Mouse (Mus musculus) lung, embryonic 15.5 days (tissue): Measurements from ENCODE around the gene Ptprb. TPM values are rescaled to one million over a fixed set of nuclear protein-coding genes. Genes with fewer than 3 reads are reported as not detected.

Experiments
- ATAC-seq: fragments of 200-750 bp; cut with Nextera tagmentation; 2 replicates; pipeline ENCODE4 v1.8.0; 2017; ENCODE audit warnings: moderate number of reproducible peaks, borderline replicate concordance; ENCODE audit not compliant: low FRiP score, low TSS enrichment; ENCODE audit errors: extremely low read depth
- H3K27ac ChIP-seq: fragments of 300-500 bp; sonication (generic); 2 replicates; pipeline ENCODE4 v1.5.1; 2015; ENCODE audit warnings: moderate library complexity, mild to moderate bottlenecking, inconsistent platforms
- H3K27me3 ChIP-seq: fragments of 300-500 bp; sonication (generic); 2 replicates; pipeline ENCODE4 v1.6.1; 2015; ENCODE audit warnings: inconsistent platforms
- H3K36me3 ChIP-seq: fragments of 300-500 bp; sonication (generic); 2 replicates; pipeline ENCODE4 v1.6.1; 2015; ENCODE audit warnings: inconsistent platforms
- H3K4me1 ChIP-seq: fragments of 300-500 bp; sonication (generic); 2 replicates; pipeline ENCODE4 v1.6.1; 2015; ENCODE audit warnings: inconsistent platforms
- H3K4me2 ChIP-seq: fragments of 300-500 bp; sonication (generic); 2 replicates; pipeline ENCODE4 v1.6.1; 2015; ENCODE audit warnings: inconsistent platforms, mild to moderate bottlenecking, moderate library complexity
- H3K4me3 ChIP-seq: fragments of 300-500 bp; sonication (generic); 2 replicates; pipeline ENCODE4 v1.5.1; 2015; ENCODE audit warnings: mild to moderate bottlenecking, inconsistent platforms
- H3K9ac ChIP-seq: fragments of 300-500 bp; sonication (generic); 2 replicates; pipeline ENCODE4 v1.6.1; 2015; ENCODE audit warnings: inconsistent platforms
- H3K9me3 ChIP-seq: fragments of 300-500 bp; sonication (generic); 2 replicates; pipeline ENCODE4 v1.6.1; 2016; ENCODE audit warnings: inconsistent platforms
- WGBS: fragments of 180-500 bp; shearing (Covaris S2); methylation state at CpG from one replicate; pipeline ENCODE4 v1.1.7; 2015; 5-methylcytosine and 5-hydroxymethylcytosine counted together
- polyA plus RNA-seq: library from polyadenylated mRNA; unstranded; fragments of >200 nt; fragmentation: Nextera tagmentation; extraction: Ambion mirVana; gene quantifications from 2 replicates; pipeline ENCODE4 v1.2.1, GENCODE M21; 2015

The Ptprb gene
- polyA plus RNA-seq, 1 experiment from 2014 or later: 14.3 TPM

GRCm38 (mm10) chr10:116386391-116386885 lies 111.1 kb downstream of the Ptprb start:
- Histone ChIP-seq H3K4me3 (no peak overlapping the region), H3K9ac (no peak overlapping the region), H3K27ac (no peak overlapping the region), H3K36me3 (no peaks in the 10 kb centered on the region), H3K9me3 (no peaks in the 10 kb centered on the region), H3K27me3 (no peaks in the 10 kb centered on the region), H3K4me2 (no peak overlapping the region), H3K4me1 (peaks cover 9% of the 10 kb centered on the region)
- WGBS: 13% methylated on average over 7 of the region's 7 CpGs
- ATAC-seq: no peak

DNA sequence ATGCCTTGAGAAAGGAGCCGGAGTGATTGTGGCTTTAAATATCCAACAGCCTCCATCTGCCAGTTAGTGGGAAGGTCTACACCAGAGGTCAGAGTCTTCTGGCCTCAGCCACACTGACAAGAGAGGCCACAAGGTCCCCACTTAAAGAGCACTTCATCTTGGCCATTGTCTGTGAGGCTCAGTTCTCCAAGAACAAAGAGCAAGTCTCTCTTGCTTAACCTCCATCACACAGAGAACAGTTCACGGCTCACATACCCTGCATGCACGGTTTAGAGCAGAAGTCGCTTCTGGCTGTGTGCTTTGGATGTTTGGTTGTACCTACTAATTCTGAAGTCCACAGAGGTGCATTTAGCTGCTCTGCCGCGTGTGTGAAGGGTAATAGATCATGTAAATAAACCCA lies 113.5 kb downstream of the Ptprb start:
- no peaks in the 10 kb centered on the region for H3K9me3 ChIP-seq
- no peak overlapping the region for H3K27ac ChIP-seq
- ATAC-seq: no peak
- no peak overlapping the region for H3K4me3 ChIP-seq
- WGBS: 50% methylated on average over 6 of the region's 6 CpGs
- peaks cover 11% of the 10 kb centered on the region for H3K4me1 ChIP-seq
- no peak overlapping the region for H3K4me2 ChIP-seq
- H3K36me3 ChIP-seq: no peaks in the 10 kb centered on the region
- no peak overlapping the region for H3K9ac ChIP-seq
- H3K27me3 ChIP-seq: no peaks in the 10 kb centered on the region

DNA sequence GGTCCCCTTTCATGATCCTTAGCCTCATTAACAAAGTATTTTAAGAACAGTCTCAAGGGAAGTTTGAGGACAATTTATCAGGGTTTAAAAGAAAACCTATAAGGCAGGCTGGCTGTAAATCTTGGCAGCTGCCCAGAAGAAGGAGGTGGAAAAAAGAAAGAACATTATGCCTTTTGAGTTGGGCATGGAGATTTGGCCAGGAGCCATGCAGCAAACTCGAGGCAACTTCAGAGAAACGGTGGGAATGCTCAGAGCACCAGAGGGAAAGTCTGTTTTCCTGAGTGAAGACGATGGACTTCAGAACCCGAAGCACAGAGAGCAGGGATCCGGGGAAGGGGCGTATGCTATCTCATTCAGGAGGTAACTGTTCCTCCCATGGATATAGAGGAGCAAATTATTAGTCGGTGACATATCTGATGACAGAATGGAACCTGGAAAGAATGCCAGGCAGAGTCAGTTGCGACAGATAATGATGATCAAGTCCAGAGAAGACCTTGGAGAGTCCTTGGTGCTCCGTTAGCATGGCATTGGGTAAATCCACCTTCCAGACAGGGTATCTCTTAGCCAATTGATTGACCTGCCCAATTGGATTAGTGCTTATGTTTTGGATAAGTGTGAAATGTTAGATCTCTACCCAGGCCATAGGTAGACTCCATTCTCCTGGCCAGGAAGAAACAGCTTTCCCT lies 118.6 kb downstream of the Ptprb start:
- Histone ChIP-seq H3K4me1 (peaks cover 15% of the 10 kb centered on the region), H3K36me3 (no peaks in the 10 kb centered on the region), H3K9me3 (no peaks in the 10 kb centered on the region), H3K9ac (no peak overlapping the region), H3K27me3 (no peaks in the 10 kb centered on the region), H3K4me3 (no peak overlapping the region), H3K4me2 (no peak overlapping the region), H3K27ac (no peak overlapping the region)
- ATAC-seq: no peak
- 57% methylated on average over 9 of the region's 9 CpGs for whole genome bisulfite sequencing

- H3K4me2 ChIP-seq: no peak overlapping the region
Measured at GRCm38 (mm10) chr10:116394585-116394984, 119.3 kb downstream of the Ptprb start.

DNA sequence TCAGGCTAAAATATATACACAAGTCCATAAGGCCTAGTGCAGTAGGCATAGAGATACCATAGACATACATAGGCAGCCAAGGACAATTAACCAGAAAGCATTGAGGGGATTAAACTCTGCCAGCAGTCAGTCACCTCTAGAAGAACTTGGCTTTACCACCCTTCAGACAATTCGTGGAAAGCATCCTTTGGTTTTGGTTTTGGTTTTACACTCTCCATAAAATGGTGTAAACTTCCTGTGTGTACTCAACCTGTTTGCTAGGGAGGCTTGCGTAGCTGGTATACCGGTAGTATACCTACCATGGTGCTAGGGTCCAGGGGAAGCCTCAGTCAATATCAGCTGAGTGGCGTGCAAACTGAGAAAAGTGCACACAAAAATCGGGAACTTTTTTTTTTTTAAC lies 121.0 kb downstream of the Ptprb start:
- Histone ChIP-seq H3K4me1 (peaks cover 15% of the 10 kb centered on the region), H3K4me2 (no peak overlapping the region), H3K27me3 (no peaks in the 10 kb centered on the region), H3K9me3 (no peaks in the 10 kb centered on the region), H3K27ac (no peak overlapping the region), H3K9ac (no peak overlapping the region), H3K36me3 (no peaks in the 10 kb centered on the region), H3K4me3 (no peak overlapping the region)
- WGBS: 73% methylated on average over 5 of the region's 5 CpGs
- ATAC-seq: no peak

More at GRCm38 (mm10) chr10:116394585-116394984, 119.3 kb downstream of the Ptprb start:
- H3K27ac ChIP-seq: no peak overlapping the region
- H3K9ac ChIP-seq: no peak overlapping the region
- 30% methylated on average over 4 of the region's 4 CpGs for WGBS
- no peak overlapping the region for H3K4me3 ChIP-seq
- H3K27me3 ChIP-seq: no peaks in the 10 kb centered on the region
- ATAC-seq: no peak; the same call in 1 of the 2 replicates
- H3K9me3 ChIP-seq: no peaks in the 10 kb centered on the region
- H3K36me3 ChIP-seq: no peaks in the 10 kb centered on the region
- peaks cover 15% of the 10 kb centered on the region for H3K4me1 ChIP-seq

GRCm38 (mm10) chr10:116396966-116397365 lies 121.6 kb downstream of the Ptprb start:
- H3K9me3 ChIP-seq: no peaks in the 10 kb centered on the region
- H3K9ac ChIP-seq: no peak overlapping the region
- H3K36me3 ChIP-seq: no peaks in the 10 kb centered on the region
- no peak overlapping the region for H3K27ac ChIP-seq
- no peaks in the 10 kb centered on the region for H3K27me3 ChIP-seq
- WGBS: 89% methylated on average over 13 of the region's 13 CpGs
- no peak overlapping the region for H3K4me3 ChIP-seq
- ATAC-seq: no peak
- peaks cover 15% of the 10 kb centered on the region for H3K4me1 ChIP-seq
- H3K4me2 ChIP-seq: no peak overlapping the region

GRCm38 (mm10) chr10:116397573-116397972 lies 122.2 kb downstream of the Ptprb start:
- no peak for ATAC-seq
- Histone ChIP-seq H3K9ac (no peak overlapping the region), H3K27me3 (no peaks in the 10 kb centered on the region), H3K36me3 (no peaks in the 10 kb centered on the region), H3K4me3 (peak overlapping the region; percentile 8; the same call in 1 of the 2 replicates), H3K27ac (no peak overlapping the region), H3K4me2 (peak overlapping the region; percentile 46), H3K9me3 (no peaks in the 10 kb centered on the region), H3K4me1 (peaks cover 15% of the 10 kb centered on the region)
- WGBS: 39% methylated on average over 14 of the region's 14 CpGs

DNA sequence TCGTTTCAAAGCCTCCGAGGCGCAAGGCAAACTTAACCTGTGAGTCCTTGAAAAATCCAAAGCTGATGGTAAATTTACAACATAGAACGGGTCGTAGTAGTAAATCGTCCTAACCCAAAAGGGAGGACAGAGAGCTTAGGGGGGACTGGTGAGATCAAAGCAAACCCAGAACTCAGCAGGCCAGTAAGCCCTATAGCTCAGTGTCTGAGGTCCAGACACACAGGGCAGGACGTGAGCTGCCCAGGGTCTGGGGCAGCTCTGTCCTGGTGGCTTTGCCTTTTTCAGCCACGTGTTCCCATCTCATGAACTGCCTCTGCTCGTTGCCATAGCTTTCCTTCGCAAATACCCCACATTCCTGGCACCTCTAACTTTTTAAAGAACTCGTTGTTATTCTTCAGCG lies 122.7 kb downstream of the Ptprb start:
- Histone ChIP-seq H3K9me3 (no peaks in the 10 kb centered on the region), H3K27ac (no peak overlapping the region), H3K9ac (no peak overlapping the region), H3K36me3 (no peaks in the 10 kb centered on the region), H3K27me3 (no peaks in the 10 kb centered on the region), H3K4me2 (peak overlapping the region; percentile 46), H3K4me3 (peak overlapping the region; percentile 8; the same call in 1 of the 2 replicates), H3K4me1 (peaks cover 15% of the 10 kb centered on the region)
- WGBS: 36% methylated on average over 12 of the region's 12 CpGs
- ATAC-seq: no peak

GRCm38 (mm10) chr10:116402742-116403425 lies 127.6 kb downstream of the Ptprb start:
- 48% methylated on average over 6 of the region's 6 CpGs for WGBS
- Histone ChIP-seq H3K9ac (no peak overlapping the region), H3K27ac (no peak overlapping the region), H3K4me1 (peaks cover 3% of the 10 kb centered on the region; the same call in 1 of the 2 replicates), H3K9me3 (no peaks in the 10 kb centered on the region), H3K4me3 (no peak overlapping the region), H3K4me2 (no peak overlapping the region), H3K27me3 (no peaks in the 10 kb centered on the region), H3K36me3 (no peaks in the 10 kb centered on the region)
- no peak for ATAC-seq

- Histone ChIP-seq H3K36me3 (no peaks in the 10 kb centered on the region), H3K9me3 (no peaks in the 10 kb centered on the region), H3K27me3 (no peaks in the 10 kb centered on the region), H3K9ac (no peak overlapping the region), H3K4me2 (no peak overlapping the region), H3K27ac (no peak overlapping the region), H3K4me1 (no peaks in the 10 kb centered on the region), H3K4me3 (no peak overlapping the region)
- no peak for ATAC-seq
- WGBS: 24% methylated on average over 4 of the region's 4 CpGs
Measured at GRCm38 (mm10) chr10:116403679-116404078, 128.4 kb downstream of the Ptprb start.

- Histone ChIP-seq H3K9ac (no peak overlapping the region), H3K36me3 (no peaks in the 10 kb centered on the region), H3K4me1 (no peaks in the 10 kb centered on the region), H3K4me3 (no peak overlapping the region), H3K9me3 (no peaks in the 10 kb centered on the region), H3K27ac (no peak overlapping the region), H3K4me2 (no peak overlapping the region), H3K27me3 (no peaks in the 10 kb centered on the region)
- ATAC-seq: no peak
- WGBS: 92% methylated on average over 6 of the region's 6 CpGs
Measured at GRCm38 (mm10) chr10:116405011-116405410, 129.7 kb downstream of the Ptprb start.

GRCm38 (mm10) chr10:116407684-116408359 lies 132.5 kb downstream of the Ptprb start:
- Histone ChIP-seq H3K4me2 (no peak overlapping the region), H3K27me3 (no peaks in the 10 kb centered on the region), H3K9me3 (no peaks in the 10 kb centered on the region), H3K9ac (no peak overlapping the region), H3K27ac (no peak overlapping the region), H3K4me1 (no peaks in the 10 kb centered on the region), H3K4me3 (no peak overlapping the region), H3K36me3 (no peaks in the 10 kb centered on the region)
- ATAC-seq: no peak
- WGBS: 47% methylated on average over 19 of the region's 19 CpGs
